Mouse (Mus musculus) hindbrain, embryonic 11.5 days (tissue): ENCODE measurements around the gene Etl4. TPM values are rescaled to one million over a fixed set of nuclear protein-coding genes. Genes with fewer than 3 reads are reported as not detected.

Source experiments
- ATAC-seq: fragments of 200-750 bp; cut with Nextera tagmentation; 2 replicates; pipeline ENCODE4 v1.8.0; 2017; ENCODE audit warnings: mild to moderate bottlenecking, moderate TSS enrichment, moderate library complexity; ENCODE audit not compliant: low FRiP score
- DNase-seq: peaks from one replicate; pipeline ENCODE4 v3.0.0-alpha.2; 2015; ENCODE audit warnings: low spot score
- H3K27ac ChIP-seq: fragments of 300-500 bp; sonication (generic); 2 replicates; pipeline ENCODE4 v1.5.1; 2014; ENCODE audit warnings: mild to moderate bottlenecking, low read depth, low read length
- H3K27me3 ChIP-seq: fragments of 300-500 bp; sonication (generic); 2 replicates; pipeline ENCODE4 v1.6.1; 2014; ENCODE audit warnings: mild to moderate bottlenecking, low read length, moderate library complexity, mixed read lengths; ENCODE audit not compliant: control insufficient read depth, insufficient read depth
- H3K36me3 ChIP-seq: fragments of 300-500 bp; sonication (generic); 2 replicates; pipeline ENCODE4 v1.6.1; 2014; ENCODE audit warnings: mild to moderate bottlenecking, low read length, moderate library complexity, mixed read lengths; ENCODE audit not compliant: control insufficient read depth, insufficient read depth
- H3K4me1 ChIP-seq: fragments of 300-500 bp; sonication (generic); replicated peaks from 2 replicates; pipeline ENCODE4 v1.6.1; 2014; ENCODE audit warnings: low read length, mixed read lengths; ENCODE audit not compliant: control insufficient read depth, insufficient read depth
- H3K4me2 ChIP-seq: fragments of 300-500 bp; sonication (generic); replicated peaks from 2 replicates; pipeline ENCODE4 v1.6.1; 2014; ENCODE audit warnings: mild to moderate bottlenecking, low read depth, low read length
- H3K4me3 ChIP-seq: fragments of 300-500 bp; sonication (generic); 2 replicates; pipeline ENCODE4 v1.5.1; 2014; ENCODE audit warnings: low read depth, low read length
- H3K9ac ChIP-seq: fragments of 300-500 bp; sonication (generic); 2 replicates; pipeline ENCODE4 v1.6.1; 2014; ENCODE audit warnings: low read depth, low read length
- H3K9me3 ChIP-seq: fragments of 300-500 bp; sonication (generic); 2 replicates; pipeline ENCODE4 v1.6.1; 2016; ENCODE audit warnings: low read length; ENCODE audit not compliant: control insufficient read depth
- WGBS: fragments of 180-500 bp; shearing (Covaris S2); extraction: QIAGEN DNeasy Blood & Tissue Kit; methylation state at CpG from one replicate; pipeline ENCODE4 v1.1.7; 2014; 5-methylcytosine and 5-hydroxymethylcytosine counted together
- polyA plus RNA-seq: library from polyadenylated mRNA; unstranded; fragments of >200 nt; fragmentation: Nextera tagmentation; extraction: Ambion mirVana; gene quantifications from 2 replicates; pipeline ENCODE4 v1.2.1, GENCODE M21; 2014

The Etl4 gene
- polyA plus RNA-seq, 1 experiment from 2014 or later, result 26.2 TPM

DNA sequence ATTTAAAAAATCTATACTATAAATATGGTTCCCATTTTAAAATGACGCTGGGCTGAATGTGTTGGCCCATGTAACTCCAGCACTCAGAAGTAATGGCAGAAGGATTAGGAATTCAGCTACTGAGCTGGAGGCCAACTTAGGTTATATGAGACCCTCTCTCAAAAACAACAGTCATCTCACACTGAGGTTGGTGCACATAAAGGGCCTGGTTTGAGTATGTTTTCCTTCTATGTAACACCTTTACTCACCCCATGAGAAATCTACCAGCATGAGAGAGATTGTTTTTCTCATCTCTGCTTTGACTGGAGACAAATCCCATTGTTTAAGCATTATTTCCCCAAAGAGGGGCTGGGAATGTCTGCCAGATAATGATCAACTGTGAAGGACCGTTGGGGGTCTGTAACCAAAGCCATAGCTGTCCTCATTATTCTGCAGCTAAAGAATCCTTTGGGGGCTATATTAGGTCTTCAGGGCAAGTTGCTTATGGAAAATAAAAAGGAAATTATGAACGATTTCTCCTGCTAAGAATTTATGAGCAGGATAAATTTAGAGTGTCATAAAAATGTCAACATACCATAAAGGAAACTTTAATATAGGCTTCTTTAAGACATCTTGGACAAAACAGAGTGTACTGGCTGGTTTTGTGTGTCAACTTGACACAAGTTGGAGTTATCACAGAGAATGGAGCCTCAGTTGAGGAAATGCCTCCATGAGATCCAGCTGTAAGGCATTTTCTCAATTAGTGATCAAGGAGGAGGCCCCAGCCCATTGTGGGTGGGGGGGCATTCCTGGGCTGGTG, 922.2 kb downstream of the Etl4 start:
- H3K4me1 ChIP-seq, result no peaks in the 10 kb centered on the region
- WGBS, result 84% methylated on average over 3 of the region's 3 CpGs
- ATAC-seq (no peak), DNase-seq (no peak)
- H3K9me3 ChIP-seq, result no peaks in the 10 kb centered on the region
- no peak overlapping the region for H3K9ac ChIP-seq
- no peak overlapping the region for H3K4me2 ChIP-seq
- H3K4me3 ChIP-seq, result no peak overlapping the region
- H3K27ac ChIP-seq, result no peak overlapping the region
- H3K36me3 ChIP-seq, result no peaks in the 10 kb centered on the region
- H3K27me3 ChIP-seq, result no peaks in the 10 kb centered on the region

DNA sequence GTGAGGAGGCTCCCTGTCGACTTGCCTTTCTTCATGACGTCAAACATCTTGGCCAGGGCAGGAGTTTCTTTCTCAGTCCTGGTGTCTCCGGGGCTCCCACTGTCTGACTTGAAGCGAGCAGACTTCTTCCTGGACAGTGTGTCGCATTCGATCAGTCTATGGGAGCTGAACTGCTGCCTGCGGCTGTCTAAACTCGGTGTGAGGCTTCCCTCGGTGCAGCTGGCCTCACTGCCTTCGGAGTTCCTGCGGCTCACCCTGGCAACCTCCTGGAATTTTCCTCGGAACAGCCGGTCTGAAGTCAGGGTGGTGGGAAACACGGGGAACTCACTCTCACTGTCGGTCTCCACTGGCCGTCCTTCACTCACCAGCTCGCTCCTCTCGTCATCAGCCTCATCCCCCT, 939.8 kb downstream of the Etl4 start:
- Histone ChIP-seq H3K4me1 (no peaks in the 10 kb centered on the region), H3K9ac (no peak overlapping the region), H3K4me2 (no peak overlapping the region), H3K36me3 (peaks cover 24% of the 10 kb centered on the region), H3K27me3 (no peaks in the 10 kb centered on the region), H3K4me3 (no peak overlapping the region), H3K27ac (no peak overlapping the region; the same call in 1 of the 2 replicates), H3K9me3 (no peaks in the 10 kb centered on the region)
- DNase-seq, result no peak
- WGBS, result 69% methylated on average over 18 of the region's 18 CpGs
- peak; percentile 47; the same call in 1 of the 2 replicates for ATAC-seq
